Mouse (Mus musculus): ENCODE data around the gene Ttll3. TPM values are rescaled to one million over a fixed set of nuclear protein-coding genes. Genes with fewer than 3 reads are reported as not detected.

Gene Ttll3
- total and polyA plus RNA-seq, 3 experiments: 0.87 to 5.3 (median 4.4) TPM

- no peak for TF ChIP-seq CTCF (conservative IDR thresholded peaks at IDR 0.05 in 1 of 2, IDR thresholded peaks at IDR 0.05 in 1 of 2; ENCODE audit: low read depth in 2 of 2, low read length in 2 of 2)
- H3K36me3 ChIP-seq (replicated peaks in 1 of 2; ENCODE audit: control insufficient read depth in 1 of 2, insufficient read depth in 1 of 2, low read length in 1 of 2): no peaks in the 10 kb centered on the region
- dilution Hi-C loops (cut with MboI; ENCODE audit: extremely low pct_ligation_motif_present, extremely low pct_unique_long_range_greater_than_20kb, low sequenced_read_pairs) (no loop called here), in situ Hi-C loops (cut with MboI; ENCODE audit: low pct_ligation_motif_present, low pct_unique_long_range_greater_than_20kb, low sequenced_read_pairs) (no loop called here)
- no peak for DNase-seq (ENCODE audit: extremely low read depth)
- H3K9me3 ChIP-seq (replicated peaks; ENCODE audit: low read length): peaks cover 5% of the 10 kb centered on the region
- no peak overlapping the region for H3K9ac ChIP-seq (ENCODE audit: insufficient read depth, low read depth)
- H3K4me3 ChIP-seq (replicated peaks in 1 of 3; ENCODE audit: low read depth in 2 of 3, low read length in 2 of 3, poor library complexity in 1 of 3): no peak overlapping the region
- peaks cover 3% of the 10 kb centered on the region for H3K27me3 ChIP-seq (replicated peaks)
- H3K4me1 ChIP-seq (ENCODE audit: control insufficient read depth in 1 of 2, insufficient read depth in 2 of 2): peaks cover 16 to 30% of the 10 kb centered on the region in 2 experiments
- no peak overlapping the region for H3K4me2 ChIP-seq (ENCODE audit: insufficient read depth, low read depth, poor library complexity, severe bottlenecking)
- H3K27ac ChIP-seq (ENCODE audit: insufficient read depth, low read depth): no peak overlapping the region
- H3K79me2 ChIP-seq (replicated peaks; ENCODE audit: control insufficient read depth, extremely low read depth, insufficient read depth, poor library complexity, severe bottlenecking): no peaks in the 10 kb centered on the region
These were observed 38.9 kb downstream of the Ttll3 start for GRCm38 (mm10) chr6:113428006-113428405.

- no peak overlapping the region for H3K27ac ChIP-seq (ENCODE audit: insufficient read depth, low read depth)
- H3K36me3 ChIP-seq (replicated peaks in 1 of 2; ENCODE audit: control insufficient read depth in 1 of 2, insufficient read depth in 1 of 2, low read length in 1 of 2): no peaks in the 10 kb centered on the region
- peaks cover 5% of the 10 kb centered on the region for H3K9me3 ChIP-seq (replicated peaks; ENCODE audit: low read length)
- DNase-seq (ENCODE audit: extremely low read depth): no peak
- H3K27me3 ChIP-seq (replicated peaks): peaks cover 3% of the 10 kb centered on the region
- TF ChIP-seq GABPA (IDR thresholded peaks at IDR 0.05; ENCODE audit: insufficient replicate concordance, low read depth, low read length) (no peak), POLR2AphosphoS2 (IDR thresholded peaks at IDR 0.05; ENCODE audit: low read depth, low read length) (no peak), RCOR1 (conservative IDR thresholded peaks at IDR 0.05; ENCODE audit: low read depth, low read length) (no peak), ZKSCAN1 (IDR thresholded peaks at IDR 0.05; ENCODE audit: borderline replicate concordance, low read depth, low read length) (no peak), IRF4 (IDR thresholded peaks at IDR 0.05; ENCODE audit: low read depth, low read length) (no peak), CHD2 (IDR thresholded peaks at IDR 0.05; ENCODE audit: low read length) (no peak), POLR2A (IDR thresholded peaks at IDR 0.05; ENCODE audit: low read depth, low read length) (no peak), ZC3H11A (IDR thresholded peaks at IDR 0.05; ENCODE audit: low read depth, low read length) (no peak), MXI1 (IDR thresholded peaks at IDR 0.05; ENCODE audit: low read depth, low read length) (no peak)
- H3K9ac ChIP-seq (ENCODE audit: insufficient read depth, low read depth): no peak overlapping the region
- dilution Hi-C loops (cut with MboI; ENCODE audit: extremely low pct_ligation_motif_present, extremely low pct_unique_long_range_greater_than_20kb, low sequenced_read_pairs): no loop called here
- no peak overlapping the region for H3K4me3 ChIP-seq (replicated peaks in 1 of 3; ENCODE audit: low read depth in 2 of 3, low read length in 2 of 3, poor library complexity in 1 of 3)
- H3K4me2 ChIP-seq (ENCODE audit: insufficient read depth, low read depth, poor library complexity, severe bottlenecking): no peak overlapping the region
- no peaks in the 10 kb centered on the region for H3K79me2 ChIP-seq (replicated peaks; ENCODE audit: control insufficient read depth, extremely low read depth, insufficient read depth, poor library complexity, severe bottlenecking)
- peaks cover 23 to 38% of the 10 kb centered on the region in 2 experiments for H3K4me1 ChIP-seq (ENCODE audit: control insufficient read depth in 1 of 2, insufficient read depth in 2 of 2)
- in situ Hi-C loops (cut with MboI; ENCODE audit: low pct_ligation_motif_present, low pct_unique_long_range_greater_than_20kb, low sequenced_read_pairs): no loop called here
These were observed 40.9 kb downstream of the Ttll3 start for GRCm38 (mm10) chr6:113429965-113430364.

GRCm38 (mm10) chr6:113430846-113431245 is 41.8 kb downstream of the Ttll3 start:
- H3K9me3 ChIP-seq (replicated peaks; ENCODE audit: low read length): peaks cover 5% of the 10 kb centered on the region
- no peaks in the 10 kb centered on the region for H3K79me2 ChIP-seq (replicated peaks; ENCODE audit: control insufficient read depth, extremely low read depth, insufficient read depth, poor library complexity, severe bottlenecking)
- no peak for DNase-seq (ENCODE audit: extremely low read depth)
- no peak overlapping the region for H3K4me2 ChIP-seq (ENCODE audit: insufficient read depth, low read depth, poor library complexity, severe bottlenecking)
- H3K4me1 ChIP-seq (ENCODE audit: control insufficient read depth in 1 of 2, insufficient read depth in 2 of 2): peaks cover 23 to 47% of the 10 kb centered on the region in 2 experiments
- H3K27ac ChIP-seq (ENCODE audit: insufficient read depth, low read depth): no peak overlapping the region
- no peaks in the 10 kb centered on the region for H3K27me3 ChIP-seq (replicated peaks)
- dilution Hi-C loops (cut with MboI; ENCODE audit: extremely low pct_ligation_motif_present, extremely low pct_unique_long_range_greater_than_20kb, low sequenced_read_pairs): no loop called here
- TF ChIP-seq TBP (conservative IDR thresholded peaks at IDR 0.05; ENCODE audit: low read depth, low read length): no peak
- no peak for TF ChIP-seq RAD21 (IDR thresholded peaks at IDR 0.05; ENCODE audit: low read depth, low read length)
- no peak for TF ChIP-seq KAT2A (IDR thresholded peaks at IDR 0.05; ENCODE audit: insufficient replicate concordance, low read length)
- TF ChIP-seq MYC (IDR thresholded peaks at IDR 0.05; ENCODE audit: low read depth, low read length): no peak
- TF ChIP-seq ZKSCAN1 (IDR thresholded peaks at IDR 0.05; ENCODE audit: borderline replicate concordance, low read depth, low read length): no peak
- TF ChIP-seq MEF2A (IDR thresholded peaks at IDR 0.05; ENCODE audit: borderline replicate concordance, low read depth, low read length): no peak
- no peak for TF ChIP-seq ZMIZ1 (IDR thresholded peaks at IDR 0.05; ENCODE audit: low read depth, low read length)
- TF ChIP-seq SMC3 (IDR thresholded peaks at IDR 0.05; ENCODE audit: low read depth, low read length): no peak
- no peak for TF ChIP-seq E2F4 (IDR thresholded peaks at IDR 0.05; ENCODE audit: insufficient replicate concordance, low read depth, low read length)
- TF ChIP-seq EP300 (IDR thresholded peaks at IDR 0.05; ENCODE audit: low read length): no peak
- TF ChIP-seq POLR2A (IDR thresholded peaks at IDR 0.05; ENCODE audit: low read depth, low read length): no peak
- no peak for TF ChIP-seq SIN3A (IDR thresholded peaks at IDR 0.05; ENCODE audit: low read length)
- no peak for TF ChIP-seq CHD2 (IDR thresholded peaks at IDR 0.05; ENCODE audit: low read length)
- TF ChIP-seq MXI1 (IDR thresholded peaks at IDR 0.05; ENCODE audit: low read depth, low read length): no peak
- no peak for TF ChIP-seq POLR2AphosphoS2 (IDR thresholded peaks at IDR 0.05; ENCODE audit: low read depth, low read length)
- no peak for TF ChIP-seq ZNF384 (IDR thresholded peaks at IDR 0.05; ENCODE audit: low read depth, low read length)
- no peak for TF ChIP-seq ETS1 (conservative IDR thresholded peaks at IDR 0.05; ENCODE audit: low read depth, low read length)
- TF ChIP-seq MAFK (IDR thresholded peaks at IDR 0.05; ENCODE audit: insufficient replicate concordance, low read length): no peak
- in situ Hi-C loops (cut with MboI; ENCODE audit: low pct_ligation_motif_present, low pct_unique_long_range_greater_than_20kb, low sequenced_read_pairs): no loop called here
- H3K4me3 ChIP-seq (replicated peaks in 1 of 3; ENCODE audit: low read depth in 2 of 3, low read length in 2 of 3, poor library complexity in 1 of 3): no peak overlapping the region
- H3K9ac ChIP-seq (ENCODE audit: insufficient read depth, low read depth): no peak overlapping the region
- H3K36me3 ChIP-seq (replicated peaks in 1 of 2; ENCODE audit: control insufficient read depth in 1 of 2, insufficient read depth in 1 of 2, low read length in 1 of 2): no peaks in the 10 kb centered on the region

Measured in CH12.LX (cell line).